In genomic region chr2:60021138-60021537, GRCm38 (mm10) we compare ENCODE assay signal across 9 mouse cellular contexts.
"Had no signal": no experiment of that assay in that cellular context is flagged by ENCODE, and none has a peak within 500 bp of the region (broad histone marks: within the 10 kb centered on the region; RNA-seq: fewer than 3 reads in every experiment).

No protein-coding gene starts in this region.

- H3K4me3 ChIP-seq: layer of hippocampus, adult 2 months; limb, embryonic 13.5 days; midbrain, embryonic 13.5 days had no signal

- H3K27me3 ChIP-seq: limb, embryonic 13.5 days; midbrain, embryonic 13.5 days had no signal

- H3K36me3 ChIP-seq: limb, embryonic 13.5 days; midbrain, embryonic 13.5 days had no signal

- DNase-seq: kidney, postnatal 10 days; kidney, postnatal 4 days; lung, adult 18-20 months; right cerebral cortex, postnatal 14 days; thymus, postnatal 36 days had no signal

- H3K4me2 ChIP-seq: limb, embryonic 13.5 days; midbrain, embryonic 13.5 days had no signal

- H3K27ac ChIP-seq: layer of hippocampus, adult 2 months; limb, embryonic 13.5 days; liver, embryonic 14.5 days; midbrain, embryonic 13.5 days had no signal

- H3K9me3 ChIP-seq: limb, embryonic 13.5 days; midbrain, embryonic 13.5 days had no signal

- H3K9ac ChIP-seq: limb, embryonic 13.5 days; liver, embryonic 14.5 days; midbrain, embryonic 13.5 days had no signal

- ATAC-seq: midbrain, embryonic 13.5 days had no signal
